Comparison of ENCODE assay signal across 9 mouse cellular contexts in the genomic region with DNA sequence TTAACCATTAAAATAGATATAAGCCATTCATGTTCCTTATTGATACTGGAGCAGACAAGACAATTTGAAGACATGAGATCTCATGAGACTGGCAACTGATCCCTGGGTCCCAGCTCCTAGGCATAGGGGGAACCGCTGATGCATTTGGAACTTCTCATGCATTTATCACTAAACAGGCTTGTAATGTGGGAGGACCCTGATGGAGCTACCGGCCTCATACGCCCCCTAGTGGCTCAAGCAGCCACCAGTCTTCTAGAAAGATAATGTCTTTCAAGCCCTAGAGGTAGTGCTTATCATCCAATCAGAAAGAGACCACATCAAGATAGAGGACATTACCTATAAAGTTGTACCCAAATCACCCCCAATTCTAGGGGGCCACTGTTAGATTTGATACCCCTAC.
DNase-seq lines count a peak whose midpoint lies in the region; ATAC-seq and TF ChIP-seq lines count a peak whose summit lies in the region.
"Had no signal": no experiment of that assay in that cellular context is flagged by ENCODE, and none has a peak within 500 bp of the region (broad histone marks: within the 10 kb centered on the region; RNA-seq: fewer than 3 reads in every experiment).

No protein-coding gene starts in this region.

- H3K27me3 ChIP-seq in heart, adult 2 months (ENCODE audit: control insufficient read depth, insufficient read depth, low read length): no peaks in the 10 kb centered on the region
- peaks cover 72% of the 10 kb centered on the region; the same call in 1 of the 2 replicates for H3K27me3 ChIP-seq in heart, embryonic 10.5 days (ENCODE audit: insufficient read depth, poor library complexity, severe bottlenecking)
- peaks cover 2% of the 10 kb centered on the region; the same call in 1 of the 2 replicates for H3K27me3 ChIP-seq in forebrain, embryonic 16.5 days (replicated peaks; ENCODE audit: control insufficient read depth, insufficient read depth, low read length)
- peaks cover 11% of the 10 kb centered on the region for H3K27me3 ChIP-seq in lung, embryonic 16.5 days (ENCODE audit: control insufficient read depth, insufficient read depth, low read depth, low read length)

- TF ChIP-seq CTCF in heart, adult 2 months (IDR thresholded peaks at IDR 0.05): peak; percentile 74
- peak; percentile 84 for TF ChIP-seq CTCF in layer of hippocampus, adult 2 months (conservative IDR thresholded peaks at IDR 0.05)

- no peak overlapping the region for H3K27ac ChIP-seq in heart, adult 2 months
- H3K27ac ChIP-seq in heart, embryonic 10.5 days: no peak overlapping the region
- no peak overlapping the region for H3K27ac ChIP-seq in forebrain, embryonic 16.5 days (ENCODE audit: low read length)
- H3K27ac ChIP-seq in layer of hippocampus, adult 2 months: no peak overlapping the region
- H3K27ac ChIP-seq in lung, embryonic 16.5 days (ENCODE audit: low read length): no peak overlapping the region
- H3K27ac ChIP-seq: limb, embryonic 12.5 days had no signal

- DNase-seq in heart, adult 2 months: peak in 1 of 2 experiments; percentile 26
- DNase-seq in heart, embryonic 10.5 days (ENCODE audit: low spot score): no peak
- peak; percentile 47 for DNase-seq in ES-CJ7 (ENCODE audit: low read depth, low spot score)
- DNase-seq in cerebellum, adult 11-12 months: peak; percentile 2
- peak; percentile 49 to 68 for DNase-seq in layer of hippocampus, adult 2 months (ENCODE audit: low spot score in 2 of 2)
- DNase-seq in spleen, postnatal 4 days (ENCODE audit: low spot score in 2 of 2): peak; percentile 24 to 65

- no peak overlapping the region for H3K4me2 ChIP-seq in forebrain, embryonic 16.5 days (ENCODE audit: low read length)
- no peak overlapping the region for H3K4me2 ChIP-seq in lung, embryonic 16.5 days (ENCODE audit: low read depth, low read length)
- H3K4me2 ChIP-seq: limb, embryonic 12.5 days had no signal

- no peaks in the 10 kb centered on the region for H3K4me1 ChIP-seq in heart, adult 2 months (ENCODE audit: control insufficient read depth, insufficient read depth, low read length)
- H3K4me1 ChIP-seq in heart, embryonic 10.5 days: no peaks in the 10 kb centered on the region
- no peaks in the 10 kb centered on the region for H3K4me1 ChIP-seq in forebrain, embryonic 16.5 days (replicated peaks; ENCODE audit: control insufficient read depth, insufficient read depth, low read length)
- H3K4me1 ChIP-seq in lung, embryonic 16.5 days (replicated peaks; ENCODE audit: control insufficient read depth, insufficient read depth, low read length): no peaks in the 10 kb centered on the region
- H3K4me1 ChIP-seq: limb, embryonic 12.5 days had no signal

- H3K9me3 ChIP-seq in heart, embryonic 10.5 days: no peaks in the 10 kb centered on the region
- H3K9me3 ChIP-seq in forebrain, embryonic 16.5 days (ENCODE audit: control insufficient read depth, low read length): no peaks in the 10 kb centered on the region
- no peaks in the 10 kb centered on the region for H3K9me3 ChIP-seq in lung, embryonic 16.5 days (ENCODE audit: control insufficient read depth, low read length)
- H3K9me3 ChIP-seq: limb, embryonic 12.5 days had no signal

- 10% methylated on average over 3 of the region's 3 CpGs for WGBS in heart, adult 2 months
- 8% methylated on average over 3 of the region's 3 CpGs for WGBS in heart, embryonic 10.5 days
- WGBS in forebrain, embryonic 16.5 days: 7% methylated on average over 3 of the region's 3 CpGs
- 3% methylated on average over 3 of the region's 3 CpGs for WGBS in lung, embryonic 16.5 days

- H3K4me3 ChIP-seq in heart, adult 2 months: no peak overlapping the region
- H3K4me3 ChIP-seq in heart, embryonic 10.5 days: no peak overlapping the region
- no peak overlapping the region for H3K4me3 ChIP-seq in forebrain, embryonic 16.5 days (replicated peaks; ENCODE audit: low read length)
- no peak overlapping the region for H3K4me3 ChIP-seq in layer of hippocampus, adult 2 months
- no peak overlapping the region for H3K4me3 ChIP-seq in lung, embryonic 16.5 days (ENCODE audit: low read length)
- H3K4me3 ChIP-seq: limb, embryonic 12.5 days had no signal

- H3K9ac ChIP-seq in heart, adult 2 months (ENCODE audit: low read depth, low read length): no peak overlapping the region
- no peak overlapping the region for H3K9ac ChIP-seq in forebrain, embryonic 16.5 days (replicated peaks; ENCODE audit: low read depth, low read length)
- no peak overlapping the region for H3K9ac ChIP-seq in lung, embryonic 16.5 days (ENCODE audit: low read length)
- H3K9ac ChIP-seq: limb, embryonic 12.5 days had no signal

- no peaks in the 10 kb centered on the region for H3K36me3 ChIP-seq in heart, adult 2 months (ENCODE audit: control insufficient read depth, insufficient read depth, low read length)
- H3K36me3 ChIP-seq in heart, embryonic 10.5 days: no peaks in the 10 kb centered on the region
- H3K36me3 ChIP-seq in forebrain, embryonic 16.5 days (ENCODE audit: control insufficient read depth, insufficient read depth): no peaks in the 10 kb centered on the region
- no peaks in the 10 kb centered on the region for H3K36me3 ChIP-seq in lung, embryonic 16.5 days (ENCODE audit: control insufficient read depth, insufficient read depth, low read length)
- H3K36me3 ChIP-seq: limb, embryonic 12.5 days had no signal

- intact Hi-C loops in heart, adult 2 months (cut with DNase I): loop anchor here (2.0 kb wide), 1 partner anchor 76 kb away; no protein-coding TSS in a partner anchor

- no peaks in the 10 kb centered on the region for H3K79me2 ChIP-seq in heart, adult 2 months (replicated peaks; ENCODE audit: control insufficient read depth, insufficient read depth, low read length)

- TF ChIP-seq EP300 in heart, adult 2 months (IDR thresholded peaks at IDR 0.05; ENCODE audit: insufficient read depth, low read depth, low read length): no peak

- TF ChIP-seq POLR2A in heart, adult 2 months (IDR thresholded peaks at IDR 0.05; ENCODE audit: insufficient read depth, low read depth, low read length): no peak

- peak; percentile 70 for ATAC-seq in forebrain, embryonic 16.5 days
- 0 out of 2 replicates have a peak, but pooled peaks have one; percentile 38 for ATAC-seq in lung, embryonic 16.5 days (ENCODE audit: low read depth)
